Mouse (Mus musculus) testis, adult 2 months (tissue): Measurements from ENCODE around the gene Arhgef33. TPM values are rescaled to one million over a fixed set of nuclear protein-coding genes. Genes with fewer than 3 reads are reported as not detected.

Experiments
- H3K27ac ChIP-seq: fragments of 200-500 bp; 2 replicates; pipeline ENCODE4 v1.5.1; 2012; ENCODE audit warnings: low read depth, low read length; ENCODE audit not compliant: control insufficient read depth, insufficient read depth
- H3K27me3 ChIP-seq: fragments of 200-500 bp; 2 replicates; pipeline ENCODE4 v1.6.1; 2012; ENCODE audit warnings: mild to moderate bottlenecking, low read length, moderate library complexity; ENCODE audit not compliant: control insufficient read depth, insufficient read depth
- H3K36me3 ChIP-seq: fragments of 200-500 bp; 2 replicates; pipeline ENCODE4 v1.6.1; 2012; ENCODE audit warnings: mild to moderate bottlenecking, low read length; ENCODE audit not compliant: control insufficient read depth, insufficient read depth
- H3K4me1 ChIP-seq: fragments of 200-500 bp; 2 replicates; pipeline ENCODE4 v1.6.1; 2012; ENCODE audit warnings: low read length; ENCODE audit not compliant: control insufficient read depth, insufficient read depth
- H3K4me3 ChIP-seq: fragments of 200-500 bp; 2 replicates; pipeline ENCODE4 v1.5.1; 2012; ENCODE audit warnings: low read depth, mild to moderate bottlenecking, low read length, moderate library complexity, mixed read lengths; ENCODE audit not compliant: control insufficient read depth
- CTCF ChIP-seq: fragments of 200-500 bp; IDR thresholded peaks from 2 replicates; pipeline ENCODE4 v1.5.1; 2012; ENCODE audit warnings: low read depth, mild to moderate bottlenecking, inconsistent platforms, low read length, moderate library complexity; ENCODE audit not compliant: control insufficient read depth, insufficient read depth, insufficient replicate concordance
- POLR2A ChIP-seq: fragments of 200-500 bp; IDR thresholded peaks from 2 replicates; pipeline ENCODE4 v1.6.1; 2012; ENCODE audit warnings: low read depth, mild to moderate bottlenecking, inconsistent platforms, low read length, moderate library complexity; ENCODE audit not compliant: control insufficient read depth
- polyA plus RNA-seq: library from polyadenylated mRNA; depleted of rRNA; stranded (reverse); fragments of >200 nt; gene quantifications from 2 replicates; pipeline ENCODE4 v1.2.3, GENCODE M21; 2012; rRNA removed

Arhgef33 gene
- polyA plus RNA-seq, 1 experiment, result 19.8 TPM

DNA sequence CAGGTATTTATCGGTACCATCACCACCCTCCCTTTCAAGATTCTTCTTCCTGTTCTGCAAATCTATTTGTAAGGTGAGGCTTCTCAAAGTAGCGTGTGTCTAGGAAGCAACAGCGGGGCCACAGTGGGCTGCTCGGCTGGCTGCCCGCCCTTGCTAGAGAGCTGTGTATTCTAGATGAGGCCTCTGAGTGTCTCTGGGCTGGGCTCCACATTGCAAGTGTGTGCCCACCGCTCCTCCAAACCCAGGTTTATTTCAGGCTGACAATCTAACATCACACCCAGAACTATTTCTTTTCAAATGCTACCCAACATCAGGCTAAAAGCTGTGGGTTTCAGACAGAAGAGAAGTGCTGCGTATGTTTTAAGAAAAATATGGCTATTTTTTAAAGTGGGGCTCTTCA, 119.0 kb downstream of the Arhgef33 start:
- no peak overlapping the region for H3K4me3 ChIP-seq
- TF ChIP-seq POLR2A (no peak), CTCF (no peak)
- H3K36me3 ChIP-seq, result no peaks in the 10 kb centered on the region; the same call in 1 of the 2 replicates
- H3K4me1 ChIP-seq, result no peaks in the 10 kb centered on the region
- H3K27me3 ChIP-seq, result no peaks in the 10 kb centered on the region
- H3K27ac ChIP-seq, result no peak overlapping the region

DNA sequence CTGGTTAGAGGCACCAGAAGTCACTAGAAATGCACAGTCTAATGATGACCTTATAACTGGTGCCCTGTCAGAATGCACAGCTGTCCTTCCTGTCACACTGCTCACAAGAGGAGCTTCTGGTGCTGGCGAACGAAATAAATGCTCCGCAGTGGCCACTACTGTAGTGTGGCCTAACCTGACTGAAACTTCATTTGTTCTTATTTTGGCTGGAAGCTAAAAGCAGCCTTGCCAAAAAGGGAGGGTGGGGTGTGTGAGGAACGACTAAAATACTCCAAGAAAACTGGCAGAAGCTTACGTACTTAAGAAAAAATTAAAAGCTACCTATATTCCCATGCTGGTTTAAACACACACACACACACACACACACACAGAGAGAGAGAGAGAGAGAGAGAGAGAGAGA, 119.7 kb downstream of the Arhgef33 start:
- TF ChIP-seq CTCF (no peak), POLR2A (no peak)

DNA sequence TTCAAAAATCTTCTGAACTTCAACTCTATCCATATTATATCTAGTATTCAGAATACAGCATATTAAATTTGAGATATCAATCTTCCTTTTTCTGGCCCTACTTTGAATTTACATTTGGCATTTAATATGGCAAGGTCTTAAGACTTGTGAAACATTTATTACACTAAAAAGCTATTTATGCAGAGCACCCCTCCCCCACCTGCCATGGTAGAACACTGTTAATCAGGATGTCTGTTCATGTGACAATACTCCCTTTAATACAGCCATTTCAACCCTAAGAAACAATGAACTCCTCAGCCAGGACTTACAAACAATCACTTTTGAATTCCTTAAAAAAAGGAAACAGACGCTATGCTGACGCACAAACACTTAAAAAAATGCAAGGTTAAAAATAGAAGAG, 120.8 kb downstream of the Arhgef33 start:
- TF ChIP-seq CTCF, result no peak
- no peak for TF ChIP-seq POLR2A
- Histone ChIP-seq H3K36me3 (no peaks in the 10 kb centered on the region; the same call in 1 of the 2 replicates), H3K4me3 (no peak overlapping the region), H3K27ac (no peak overlapping the region), H3K4me1 (no peaks in the 10 kb centered on the region), H3K27me3 (no peaks in the 10 kb centered on the region)

More for the DNA sequence above, 119.7 kb downstream of the Arhgef33 start:
- H3K36me3 ChIP-seq, result no peaks in the 10 kb centered on the region; the same call in 1 of the 2 replicates
- no peaks in the 10 kb centered on the region for H3K4me1 ChIP-seq
- H3K27me3 ChIP-seq, result no peaks in the 10 kb centered on the region
- no peak overlapping the region for H3K4me3 ChIP-seq
- H3K27ac ChIP-seq, result no peak overlapping the region

DNA sequence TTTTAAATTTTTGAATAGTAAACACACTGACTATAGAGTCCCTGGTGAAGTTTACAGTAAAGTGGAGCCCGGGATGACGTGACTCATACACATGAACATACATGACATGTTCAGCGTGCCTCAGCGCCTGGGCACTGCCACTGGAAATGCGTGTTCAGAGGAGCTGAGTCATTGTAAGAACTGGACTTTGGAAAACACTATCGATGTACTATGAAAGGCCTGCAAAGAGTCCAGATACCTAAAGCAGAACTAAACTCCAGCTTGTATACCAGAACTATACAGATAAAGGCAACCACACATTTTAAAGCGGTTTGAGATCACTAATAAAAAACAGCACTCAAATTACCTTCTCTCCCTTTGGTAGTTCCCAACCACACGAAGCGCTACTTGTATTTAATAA, 124.8 kb downstream of the Arhgef33 start:
- Histone ChIP-seq H3K4me1 (no peaks in the 10 kb centered on the region), H3K4me3 (no peak overlapping the region), H3K27ac (no peak overlapping the region), H3K36me3 (no peaks in the 10 kb centered on the region; the same call in 1 of the 2 replicates), H3K27me3 (no peaks in the 10 kb centered on the region)
- TF ChIP-seq POLR2A, result no peak
- TF ChIP-seq CTCF, result no peak

DNA sequence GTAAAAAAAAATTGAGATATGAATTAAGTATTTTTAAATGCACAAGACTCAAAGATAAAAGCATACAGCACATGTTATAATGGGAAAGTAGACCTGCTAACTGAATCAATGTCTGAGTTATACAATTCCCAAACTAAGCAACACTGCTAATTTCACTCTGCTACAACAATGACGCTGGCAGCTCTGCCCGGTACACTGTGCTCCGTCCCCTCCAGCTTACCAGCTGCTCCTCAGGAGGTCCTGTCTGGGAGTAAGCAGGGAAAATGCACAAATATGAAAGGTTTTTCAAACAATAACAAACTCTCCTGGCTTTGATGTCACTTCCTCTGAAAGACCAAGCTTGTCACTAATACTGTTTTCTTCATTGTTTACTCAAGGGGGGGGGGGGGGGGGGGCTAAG, 127.2 kb downstream of the Arhgef33 start:
- Histone ChIP-seq H3K4me1 (no peaks in the 10 kb centered on the region), H3K27me3 (no peaks in the 10 kb centered on the region), H3K36me3 (no peaks in the 10 kb centered on the region; the same call in 1 of the 2 replicates), H3K4me3 (no peak overlapping the region), H3K27ac (no peak overlapping the region)
- TF ChIP-seq POLR2A (no peak), CTCF (no peak)

DNA sequence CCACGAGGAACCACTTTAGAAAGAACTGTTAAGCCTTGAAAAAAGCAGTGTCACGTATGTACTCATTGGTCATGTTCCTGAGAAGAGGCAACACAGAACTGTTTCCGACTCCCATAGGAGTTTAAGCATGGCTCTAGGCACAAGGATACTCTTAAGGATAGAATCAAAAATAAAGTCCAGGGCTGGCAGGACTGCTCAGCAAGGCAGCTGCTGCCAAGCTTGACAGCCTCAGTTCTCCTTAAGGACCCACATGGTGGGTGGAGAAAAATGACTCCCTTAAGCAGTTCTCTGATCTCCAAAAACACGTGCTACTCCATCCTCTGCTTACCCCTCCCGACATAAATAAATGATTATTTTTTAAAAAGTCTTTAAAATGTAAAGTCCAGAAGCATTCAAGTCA, 128.5 kb downstream of the Arhgef33 start:
- H3K36me3 ChIP-seq, result no peaks in the 10 kb centered on the region; the same call in 1 of the 2 replicates
- H3K27ac ChIP-seq, result no peak overlapping the region
- no peaks in the 10 kb centered on the region for H3K4me1 ChIP-seq
- no peak overlapping the region for H3K4me3 ChIP-seq
- TF ChIP-seq POLR2A (no peak), CTCF (no peak)
- no peaks in the 10 kb centered on the region for H3K27me3 ChIP-seq

DNA sequence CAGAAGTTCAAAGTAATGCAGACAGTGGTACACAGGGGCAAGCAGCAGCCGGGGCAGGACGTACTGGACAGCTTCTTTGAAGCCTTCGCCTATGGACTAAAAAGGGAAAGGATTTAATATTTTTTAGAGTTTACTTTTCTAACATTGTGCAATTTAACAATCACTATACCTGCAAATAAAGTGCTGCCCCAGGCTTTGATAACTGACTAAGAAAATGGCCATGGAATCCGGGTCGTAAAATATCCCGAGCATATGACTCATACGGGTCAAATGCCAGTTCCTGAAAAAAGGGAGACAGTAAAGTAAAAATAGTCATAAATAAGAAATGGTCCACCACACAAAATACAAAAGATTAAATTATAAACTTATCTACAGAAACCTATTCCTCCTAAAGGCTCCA, 138.2 kb downstream of the Arhgef33 start:
- Histone ChIP-seq H3K4me1 (no peaks in the 10 kb centered on the region), H3K4me3 (no peak overlapping the region), H3K36me3 (peaks cover 4% of the 10 kb centered on the region), H3K27me3 (no peaks in the 10 kb centered on the region), H3K27ac (no peak overlapping the region)
- TF ChIP-seq CTCF (no peak), POLR2A (no peak)

DNA sequence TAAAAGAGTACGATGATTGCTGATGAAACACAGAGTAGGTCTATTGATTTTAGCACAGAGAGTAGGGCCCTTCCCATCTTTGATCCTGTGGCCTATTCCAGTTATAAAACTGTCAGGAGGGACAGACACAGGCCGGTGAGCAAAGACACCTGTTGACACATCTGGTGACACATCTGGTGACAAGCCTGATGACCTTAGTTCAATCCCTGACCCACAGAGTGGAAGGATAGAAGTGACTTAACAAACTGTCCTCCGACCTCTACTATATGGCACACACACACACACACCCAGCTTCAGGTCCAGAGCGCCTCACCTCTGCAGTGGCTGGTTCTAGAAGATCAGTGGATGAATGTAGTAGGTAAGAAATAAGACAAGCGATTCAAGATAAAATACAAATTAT, 139.3 kb downstream of the Arhgef33 start:
- TF ChIP-seq CTCF (no peak), POLR2A (no peak)
- Histone ChIP-seq H3K27ac (no peak overlapping the region), H3K36me3 (peaks cover 6% of the 10 kb centered on the region), H3K4me3 (no peak overlapping the region), H3K4me1 (no peaks in the 10 kb centered on the region), H3K27me3 (no peaks in the 10 kb centered on the region)

Other genes with a start within 250 kb of the Arhgef33 start
- 44.0 and 52.0 TPM in 2 replicates for gene Hnrnpll, start 245.1 kb upstream of the Arhgef33 start, polyA plus RNA-seq
- 19.5 and 27.5 TPM in 2 replicates for gene Galm, start 179.9 kb upstream of the Arhgef33 start, polyA plus RNA-seq
- gene Srsf7, start 100.1 kb upstream of the Arhgef33 start, polyA plus RNA-seq, result 63.1 and 79.8 TPM in 2 replicates
- 137 and 174 TPM in 2 replicates for gene Ttc39d, start 99.9 kb upstream of the Arhgef33 start, polyA plus RNA-seq
- 14.2 and 15.3 TPM in 2 replicates for gene Gemin6, start 83.0 kb upstream of the Arhgef33 start, polyA plus RNA-seq
- gene Morn2, start 17.2 kb upstream of the Arhgef33 start, polyA plus RNA-seq, result 365 and 391 TPM in 2 replicates
- 5.0 and 5.3 TPM in 2 replicates for gene Dhx57, start 16.9 kb upstream of the Arhgef33 start, polyA plus RNA-seq
- 5.0 and 6.1 TPM in 2 replicates for gene Gm10190, start 66.1 kb downstream of the Arhgef33 start, polyA plus RNA-seq
- gene Sos1, start 173.0 kb downstream of the Arhgef33 start, polyA plus RNA-seq, result 2.7 and 2.8 TPM in 2 replicates